Mouse (Mus musculus): Measurements from ENCODE around the gene Pum1. TPM values are rescaled to one million over a fixed set of nuclear protein-coding genes. Genes with fewer than 3 reads are reported as not detected.
"Not testable (repeated sequence)": the region's sequence is repeated elsewhere in the genome, so short reads cannot be mapped to it uniquely, and the experiment has no call there.

Gene Pum1
- 67.2 and 71.0 TPM in 2 replicates for polyA plus RNA-seq (2015; fragmentation: Nextera tagmentation; extraction: Ambion mirVana)

DNA sequence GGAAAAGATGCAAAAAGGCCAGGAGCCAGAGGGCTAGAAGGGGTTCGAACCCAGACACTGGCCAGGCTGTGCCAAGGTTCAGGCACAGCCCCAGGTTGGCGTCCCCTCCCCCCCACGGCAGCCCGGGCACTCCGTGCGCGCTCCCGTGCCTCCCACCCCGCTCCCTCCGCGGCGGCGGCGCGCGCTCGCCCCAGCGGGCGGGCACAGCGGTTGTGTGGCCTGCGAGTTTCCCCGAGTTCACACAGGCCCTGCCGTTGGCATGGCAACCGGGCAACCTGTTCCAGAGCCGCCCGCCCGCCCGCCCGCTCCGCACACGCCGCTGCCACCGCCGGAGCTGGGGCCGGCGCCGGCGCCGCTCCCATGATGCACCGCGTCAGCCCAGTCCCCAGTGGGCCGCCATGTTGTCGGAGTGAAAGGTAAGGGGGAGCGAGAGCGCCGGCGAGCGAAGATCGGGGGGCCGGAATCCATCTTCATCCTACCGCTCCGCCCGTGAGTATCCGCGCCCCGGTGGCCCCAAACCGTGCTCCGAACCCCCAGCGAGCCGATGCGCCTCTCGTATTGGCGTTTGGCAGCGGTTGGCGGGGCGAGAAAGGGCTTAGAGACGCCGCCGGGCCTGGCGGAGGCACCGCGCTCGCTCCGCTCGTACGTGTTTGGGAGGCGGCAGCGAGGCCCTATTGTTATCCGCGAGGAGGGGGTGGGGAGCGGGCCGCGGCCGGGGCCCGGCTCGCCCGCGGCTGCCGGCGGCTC lies at the start of gene Pum1:
TSS of gene Pum1 (plus strand) at position 343 of the 747 bp plus-strand sequence.
- Histone ChIP-seq H3K4me1 (replicated peaks) (peaks cover 5% of the 10 kb centered on the region; the same call in 1 of the 2 replicates), H3K27me3 (replicated peaks) (no peaks in the 10 kb centered on the region), H3K36me3 (no peaks in the 10 kb centered on the region), H3K9me3 (no peaks in the 10 kb centered on the region), H3K27ac (peak within 1 kb of the TSS; percentile 97), H3K9ac (peak within 1 kb of the TSS; percentile 97), H3K4me3 (replicated peaks) (peak within 1 kb of the TSS; percentile 88), H3K4me2 (replicated peaks) (peak within 1 kb of the TSS; percentile 72)
- WGBS: under 1% methylated on average over 88 of the region's 90 CpGs
- ATAC-seq: peak; percentile 94

DNA sequence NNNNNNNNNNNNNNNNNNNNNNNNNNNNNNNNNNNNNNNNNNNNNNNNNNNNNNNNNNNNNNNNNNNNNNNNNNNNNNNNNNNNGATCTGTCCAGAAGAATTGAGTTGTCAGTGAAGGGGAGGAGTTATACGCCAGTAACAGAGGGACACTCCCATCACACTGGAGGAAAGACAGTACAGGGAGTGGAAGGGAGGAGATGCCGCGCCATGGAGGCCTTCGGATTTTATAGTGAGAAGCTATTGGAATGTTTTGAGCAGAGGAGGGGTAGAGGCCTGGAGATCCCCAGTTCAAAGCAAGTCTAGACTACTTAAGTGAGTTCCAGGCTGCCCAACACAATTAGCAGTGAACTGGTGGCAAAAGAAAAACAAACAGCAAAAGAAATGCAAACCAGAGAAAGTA lies 33.7 kb upstream of the Pum1 start:
- peak overlapping the region; percentile 51; the same call in 1 of the 2 replicates for H3K27ac ChIP-seq
- H3K9me3 ChIP-seq: no peaks in the 10 kb centered on the region
- peak; percentile 89 for ATAC-seq
- H3K9ac ChIP-seq: no peak overlapping the region
- no peaks in the 10 kb centered on the region for H3K27me3 ChIP-seq (replicated peaks)
- peak overlapping the region; percentile 51 for H3K4me2 ChIP-seq (replicated peaks)
- no peaks in the 10 kb centered on the region for H3K4me1 ChIP-seq (replicated peaks)
- H3K4me3 ChIP-seq (replicated peaks): no peak overlapping the region; the same call in 1 of the 2 replicates
- WGBS: 1% methylated on average over 4 of the region's 4 CpGs
- H3K36me3 ChIP-seq: no peaks in the 10 kb centered on the region

DNA sequence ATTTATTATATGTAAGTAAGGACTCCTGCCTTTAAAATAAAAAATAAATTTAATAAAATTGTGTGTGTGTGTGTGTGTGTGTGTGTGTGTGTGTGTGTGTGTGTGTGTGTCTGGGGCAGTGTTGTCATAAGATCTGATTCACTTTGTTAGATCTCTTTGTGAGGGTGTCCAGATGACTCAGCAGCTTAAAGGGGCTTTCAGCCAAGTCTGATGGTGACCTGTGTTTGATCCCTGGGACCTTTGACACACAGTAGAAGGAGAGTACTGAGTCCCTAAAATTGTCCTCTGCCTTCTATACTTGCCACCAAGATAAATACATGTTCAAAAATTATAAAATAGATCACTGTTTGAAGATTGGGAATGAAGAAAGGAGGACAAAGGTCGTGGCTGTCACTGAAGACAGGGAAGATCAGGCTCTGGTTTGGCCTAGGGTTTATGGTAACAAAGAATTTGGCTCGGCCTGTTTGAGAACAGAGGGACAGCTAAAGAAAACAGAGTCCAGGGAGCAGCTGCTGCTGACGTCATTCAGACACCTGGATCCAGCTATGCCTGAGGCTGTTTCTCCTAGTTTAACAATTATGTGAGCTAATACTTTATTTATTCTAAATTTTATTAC lies 32.8 kb upstream of the Pum1 start:
- 57% methylated on average over 3 of the region's 3 CpGs for WGBS
- Histone ChIP-seq H3K9ac (no peak overlapping the region), H3K4me3 (replicated peaks) (no peak overlapping the region), H3K36me3 (no peaks in the 10 kb centered on the region), H3K27ac (no peak overlapping the region), H3K27me3 (replicated peaks) (no peaks in the 10 kb centered on the region), H3K9me3 (no peaks in the 10 kb centered on the region), H3K4me2 (replicated peaks) (no peak overlapping the region), H3K4me1 (replicated peaks) (no peaks in the 10 kb centered on the region)
- no peak for ATAC-seq

DNA sequence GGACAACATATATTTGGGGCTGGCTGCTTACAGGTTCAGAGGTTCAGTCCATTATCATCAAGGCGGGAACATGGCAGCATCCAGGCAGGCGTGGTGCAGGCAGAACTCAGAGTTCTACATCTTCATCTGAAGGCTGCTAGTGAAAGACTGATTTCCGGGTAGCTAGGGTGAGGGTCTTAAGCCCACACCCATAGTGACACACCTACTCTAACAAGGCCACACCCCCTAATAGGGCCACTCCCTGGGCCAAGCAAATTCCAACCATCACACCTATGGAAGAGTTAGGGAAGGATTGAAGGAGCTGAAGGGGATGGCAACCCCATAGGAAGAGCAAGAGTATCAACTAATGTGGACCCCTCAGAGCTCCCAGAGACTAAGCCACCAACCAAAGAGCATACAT lies 28.0 kb upstream of the Pum1 start:
- 88% methylated on average over 3 of the region's 3 CpGs for WGBS
- not testable (repeated sequence) for H3K27ac ChIP-seq; H3K9ac ChIP-seq; ATAC-seq; H3K27me3 ChIP-seq (replicated peaks); H3K4me3 ChIP-seq (replicated peaks); H3K4me2 ChIP-seq (replicated peaks); H3K36me3 ChIP-seq; H3K4me1 ChIP-seq (replicated peaks); H3K9me3 ChIP-seq

DNA sequence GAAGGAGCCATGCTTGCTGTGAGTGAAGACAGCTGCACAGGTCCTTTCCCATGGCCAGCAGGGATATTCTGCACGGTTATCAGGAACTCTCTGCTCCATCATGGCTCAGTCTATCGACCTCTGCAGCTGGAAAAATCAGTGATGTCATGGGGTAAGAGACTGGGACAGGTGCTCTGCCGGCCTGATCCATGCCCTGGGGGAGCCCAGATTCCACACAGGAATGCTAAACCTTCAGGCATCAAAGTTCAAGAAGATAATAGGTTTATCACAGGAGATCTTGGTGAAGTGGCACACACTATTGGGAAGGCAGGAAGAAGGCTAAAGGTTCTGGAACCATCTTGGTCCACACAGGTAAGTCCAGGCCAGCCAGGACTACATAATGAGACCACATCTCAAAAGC lies 26.4 kb upstream of the Pum1 start:
- Histone ChIP-seq H3K4me2 (replicated peaks) (no peak overlapping the region), H3K4me1 (replicated peaks) (0 out of 2 replicates have a peak, but pooled peaks cover 2% of the 10 kb centered on the region), H3K27ac (no peak overlapping the region), H3K9me3 (no peaks in the 10 kb centered on the region), H3K27me3 (replicated peaks) (no peaks in the 10 kb centered on the region), H3K36me3 (no peaks in the 10 kb centered on the region), H3K4me3 (replicated peaks) (no peak overlapping the region), H3K9ac (no peak overlapping the region)
- no peak for ATAC-seq
- 77% methylated on average over 3 of the region's 3 CpGs for WGBS

DNA sequence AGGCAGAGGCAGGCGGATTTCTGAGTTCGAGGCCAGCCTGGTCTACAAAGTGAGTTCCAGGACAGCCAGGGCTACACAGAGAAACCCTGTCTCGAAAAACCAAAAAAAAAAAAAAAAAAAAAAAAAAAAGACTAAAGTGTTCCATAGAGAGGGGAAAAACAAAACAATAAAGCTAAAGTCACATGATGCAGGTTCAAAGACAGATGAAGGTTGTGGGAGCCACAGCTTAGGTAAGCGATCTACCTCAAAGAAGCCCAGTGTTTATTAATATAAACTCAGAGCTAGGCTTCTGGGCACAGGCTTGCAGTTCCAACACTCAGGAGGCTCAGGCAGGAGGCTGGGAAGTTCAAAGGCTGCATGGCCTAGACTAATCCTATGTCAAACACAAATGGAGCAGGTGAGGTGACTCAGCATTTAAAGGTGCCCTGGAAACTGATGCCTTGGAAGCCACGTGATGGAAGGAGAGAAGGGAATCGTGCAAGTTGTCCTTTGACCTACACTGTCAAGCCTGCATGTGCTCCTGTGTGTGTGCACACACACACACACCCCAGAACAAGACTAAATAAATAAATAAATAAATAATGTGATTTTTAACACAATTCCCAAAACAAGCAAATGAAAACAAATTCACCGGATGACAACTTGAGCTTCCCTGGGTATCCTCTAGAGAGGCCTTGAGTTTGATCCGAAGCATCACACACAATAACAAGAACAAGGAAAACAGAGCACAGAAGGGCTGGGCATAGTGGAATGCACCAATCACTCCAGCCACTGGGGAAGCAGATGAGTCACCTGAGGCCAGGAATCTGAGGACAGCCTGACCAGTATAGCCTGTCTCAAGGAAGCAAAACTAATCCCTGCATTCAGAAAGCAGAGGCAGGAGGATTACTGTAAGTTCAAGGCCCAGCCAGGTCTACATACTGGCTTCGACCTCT lies 25.4 kb upstream of the Pum1 start:
- no peaks in the 10 kb centered on the region for H3K9me3 ChIP-seq
- no peak overlapping the region for H3K4me3 ChIP-seq (replicated peaks)
- peak; percentile 90 for ATAC-seq
- H3K36me3 ChIP-seq: no peaks in the 10 kb centered on the region
- H3K4me2 ChIP-seq (replicated peaks): no peak overlapping the region
- WGBS: 68% methylated on average over 8 of the region's 9 CpGs
- H3K9ac ChIP-seq: no peak overlapping the region
- no peak overlapping the region for H3K27ac ChIP-seq
- H3K27me3 ChIP-seq (replicated peaks): no peaks in the 10 kb centered on the region
- 0 out of 2 replicates have a peak, but pooled peaks cover 2% of the 10 kb centered on the region for H3K4me1 ChIP-seq (replicated peaks)

DNA sequence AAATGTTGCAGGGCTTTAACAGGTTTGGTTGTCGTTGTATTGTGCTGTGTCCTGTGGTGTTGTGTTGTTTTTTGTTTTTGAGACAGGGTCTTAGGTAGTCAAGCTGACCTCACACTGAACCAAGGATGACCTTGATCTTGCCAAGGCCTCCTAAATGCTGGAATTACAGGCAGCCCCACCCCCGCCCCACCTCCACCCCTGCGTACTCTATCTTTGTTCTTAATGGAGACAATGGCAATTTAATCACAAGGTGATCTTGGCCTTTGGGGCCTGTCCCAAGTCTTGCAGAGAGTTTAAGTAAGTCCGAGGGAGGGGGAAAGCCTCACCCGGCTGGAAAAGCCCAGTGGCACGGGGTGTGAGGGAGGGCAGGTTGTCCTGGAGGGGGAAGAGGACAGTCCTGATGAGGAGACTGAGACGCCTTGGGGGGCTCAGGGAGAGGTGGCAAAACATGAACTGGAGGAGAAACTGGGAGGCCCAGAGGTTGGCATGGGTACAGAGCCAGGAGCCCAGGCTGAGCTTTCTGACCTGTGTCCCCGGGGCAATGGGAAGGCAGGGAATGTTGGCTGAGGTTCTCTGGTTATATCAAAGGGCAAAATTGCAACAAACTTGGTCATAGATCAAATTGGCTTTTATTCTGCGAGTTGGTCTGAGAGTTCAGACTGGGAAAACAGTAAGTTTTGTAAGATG lies 22.9 kb upstream of the Pum1 start:
- no peaks in the 10 kb centered on the region for H3K27me3 ChIP-seq (replicated peaks)
- H3K4me2 ChIP-seq (replicated peaks): no peak overlapping the region
- H3K36me3 ChIP-seq: no peaks in the 10 kb centered on the region
- WGBS: 63% methylated on average over 9 of the region's 9 CpGs
- H3K4me3 ChIP-seq (replicated peaks): no peak overlapping the region
- H3K4me1 ChIP-seq (replicated peaks): 0 out of 2 replicates have a peak, but pooled peaks cover 2% of the 10 kb centered on the region
- no peak overlapping the region for H3K9ac ChIP-seq
- no peaks in the 10 kb centered on the region for H3K9me3 ChIP-seq
- H3K27ac ChIP-seq: no peak overlapping the region
- no peak for ATAC-seq

DNA sequence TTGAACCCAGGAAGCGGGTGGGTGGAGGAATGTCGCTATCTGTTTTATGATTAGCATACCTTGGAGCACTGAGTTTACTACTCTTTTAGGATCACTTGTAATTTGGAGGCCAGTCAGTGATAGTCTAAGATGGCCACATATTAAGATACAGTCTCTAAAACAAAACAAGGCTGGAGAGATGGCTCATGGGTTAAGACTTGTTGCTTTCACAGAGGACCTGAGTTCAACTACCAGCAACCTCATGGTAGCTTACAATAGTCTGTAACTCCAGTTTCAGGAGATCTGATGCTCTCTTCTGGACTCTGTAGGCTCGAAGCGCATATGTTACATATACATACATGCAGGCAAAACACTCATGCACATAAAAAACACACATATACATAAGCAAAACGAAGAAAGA lies 20.7 kb upstream of the Pum1 start:
- H3K9me3 ChIP-seq: no peaks in the 10 kb centered on the region
- H3K27me3 ChIP-seq (replicated peaks): no peaks in the 10 kb centered on the region
- no peak overlapping the region for H3K4me3 ChIP-seq (replicated peaks)
- no peaks in the 10 kb centered on the region for H3K36me3 ChIP-seq
- no peak overlapping the region for H3K4me2 ChIP-seq (replicated peaks)
- H3K27ac ChIP-seq: no peak overlapping the region
- H3K4me1 ChIP-seq (replicated peaks): no peaks in the 10 kb centered on the region
- WGBS: 91% methylated on average over 4 of the region's 5 CpGs
- ATAC-seq: no peak
- H3K9ac ChIP-seq: no peak overlapping the region

DNA sequence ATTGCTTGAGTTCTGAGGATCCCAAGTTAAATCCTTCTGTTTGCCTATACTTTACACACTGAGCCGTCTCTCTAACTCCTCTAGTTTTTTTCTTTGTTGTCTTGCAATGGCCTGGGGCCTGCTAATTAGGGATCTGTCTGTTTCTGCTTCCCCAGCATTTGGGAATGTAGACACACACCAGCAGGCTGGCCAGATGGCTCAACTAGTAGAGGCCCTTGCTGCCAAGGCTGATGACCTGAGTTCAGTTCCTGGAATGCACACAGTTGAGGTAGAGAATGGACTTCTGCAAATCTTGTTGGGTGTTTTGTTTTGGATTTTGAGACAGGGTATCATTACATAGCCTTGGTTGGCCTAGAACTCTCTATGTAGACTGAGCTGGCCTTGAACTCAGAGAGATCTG lies 17.7 kb upstream of the Pum1 start:
- WGBS: 63% methylated on average over 1 of the region's 1 CpGs
- Histone ChIP-seq H3K9me3 (no peaks in the 10 kb centered on the region), H3K4me2 (replicated peaks) (no peak overlapping the region), H3K27me3 (replicated peaks) (no peaks in the 10 kb centered on the region), H3K4me1 (replicated peaks) (no peaks in the 10 kb centered on the region), H3K9ac (no peak overlapping the region), H3K27ac (no peak overlapping the region), H3K36me3 (no peaks in the 10 kb centered on the region), H3K4me3 (replicated peaks) (no peak overlapping the region)
- ATAC-seq: no peak

DNA sequence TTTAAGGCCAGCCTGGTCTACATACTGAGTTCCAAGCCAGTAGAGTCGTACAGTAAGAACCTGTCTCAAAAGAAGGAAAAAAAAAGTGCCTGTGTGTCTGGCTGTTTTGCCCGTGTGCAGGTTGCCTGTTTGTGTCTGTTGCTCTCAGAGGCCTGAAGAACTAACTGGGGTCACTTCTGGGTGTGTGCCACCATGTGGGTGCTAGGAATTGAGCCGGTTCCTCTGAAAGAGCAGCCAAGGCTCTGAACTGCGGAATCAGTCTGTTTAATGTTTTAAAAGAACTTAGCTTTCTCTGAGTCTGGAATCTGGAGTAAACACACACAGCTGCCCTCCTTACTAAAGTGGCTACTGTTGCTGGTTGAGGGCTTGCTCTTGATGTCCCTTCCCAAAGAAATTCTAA lies 11.8 kb upstream of the Pum1 start:
- 70% methylated on average over 4 of the region's 4 CpGs for WGBS

DNA sequence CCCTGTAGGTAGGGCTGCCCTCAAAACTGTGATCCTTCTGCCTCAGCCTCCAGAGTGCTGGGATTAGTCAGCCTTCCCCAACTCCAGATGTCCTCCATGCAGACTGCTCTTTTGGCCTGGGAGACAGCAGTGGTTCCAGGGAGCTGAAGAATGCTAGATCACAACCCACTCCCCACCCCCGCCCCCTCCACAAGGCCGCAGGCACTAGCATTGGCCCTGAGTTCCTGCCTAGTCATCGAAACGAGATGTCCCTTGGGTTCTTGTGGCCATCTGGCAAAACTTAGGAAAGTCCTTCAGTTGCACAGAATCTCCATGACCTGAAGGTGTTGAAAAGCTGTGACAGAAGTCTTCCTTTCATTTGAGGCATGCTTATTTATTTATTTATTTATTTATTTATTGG lies 10.6 kb upstream of the Pum1 start:
- Histone ChIP-seq H3K27ac (no peak overlapping the region), H3K4me2 (replicated peaks) (no peak overlapping the region), H3K27me3 (replicated peaks) (no peaks in the 10 kb centered on the region), H3K9ac (no peak overlapping the region), H3K9me3 (no peaks in the 10 kb centered on the region), H3K4me3 (replicated peaks) (no peak overlapping the region), H3K36me3 (no peaks in the 10 kb centered on the region), H3K4me1 (replicated peaks) (no peaks in the 10 kb centered on the region)
- ATAC-seq: no peak
- whole genome bisulfite sequencing: 63% methylated on average over 4 of the region's 4 CpGs

More for the DNA sequence above, 11.8 kb upstream of the Pum1 start:
- Histone ChIP-seq H3K36me3 (no peaks in the 10 kb centered on the region), H3K4me2 (replicated peaks) (no peak overlapping the region), H3K4me3 (replicated peaks) (no peak overlapping the region), H3K27ac (no peak overlapping the region), H3K4me1 (replicated peaks) (no peaks in the 10 kb centered on the region), H3K9me3 (no peaks in the 10 kb centered on the region), H3K27me3 (replicated peaks) (no peaks in the 10 kb centered on the region), H3K9ac (no peak overlapping the region)
- no peak for ATAC-seq
